Mouse (Mus musculus) kidney, adult 8-10 months (tissue): ENCODE results near the gene Mreg.

Experiments used
- DNase-seq, 2 experiments: peaks; one replicate each; pipeline ENCODE4 v3.0.0; 2022

The Mreg gene

GRCm38 (mm10) chr1:72121608-72122185 lies 90.4 kb downstream of the Mreg start:
- DNase-seq, result no peak

- no peak for DNase-seq
Observed at GRCm38 (mm10) chr1:72119981-72120380, 92.1 kb downstream of the Mreg start.

GRCm38 (mm10) chr1:72114206-72114605 lies 97.9 kb downstream of the Mreg start:
- DNase-seq, result no peak
